Mouse (Mus musculus): ENCODE data around the gene Tulp1. TPM values are rescaled to one million over a fixed set of nuclear protein-coding genes. Genes with fewer than 3 reads are reported as not detected.
"Not testable (repeated sequence)": the region's sequence is repeated elsewhere in the genome, so short reads cannot be mapped to it uniquely, and the experiment has no call there.

The Tulp1 gene
- polyA plus RNA-seq, 1 experiment, result 1.7 TPM

GRCm38 (mm10) chr17:28340578-28340977 lies 24.4 kb downstream of the Tulp1 start:
- no peak for DNase-seq (ENCODE audit: low read depth)

DNA sequence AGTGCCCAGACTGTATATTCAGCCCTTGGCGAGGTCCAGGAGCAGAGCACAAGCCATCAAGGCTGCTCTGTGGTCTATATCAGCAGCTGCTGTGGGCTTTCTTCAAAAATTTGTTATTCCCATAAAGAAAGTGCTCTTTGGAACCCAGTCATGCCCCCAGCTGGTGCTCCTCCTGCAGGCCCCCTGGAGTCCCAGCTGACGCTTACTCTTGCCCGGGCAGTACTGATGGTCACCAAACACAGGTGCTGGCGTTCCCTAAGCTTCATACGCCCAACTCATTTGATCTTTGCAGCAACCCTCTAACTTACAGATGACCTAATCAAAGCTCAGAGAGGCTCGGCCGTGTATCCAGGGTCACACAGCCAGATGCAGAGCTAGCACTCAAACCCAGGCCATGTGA lies 27.5 kb downstream of the Tulp1 start:
- no peak for DNase-seq (ENCODE audit: low read depth)

- DNase-seq (ENCODE audit: low read depth), result no peak
Measured at GRCm38 (mm10) chr17:28335267-28335666, 29.8 kb downstream of the Tulp1 start.

DNA sequence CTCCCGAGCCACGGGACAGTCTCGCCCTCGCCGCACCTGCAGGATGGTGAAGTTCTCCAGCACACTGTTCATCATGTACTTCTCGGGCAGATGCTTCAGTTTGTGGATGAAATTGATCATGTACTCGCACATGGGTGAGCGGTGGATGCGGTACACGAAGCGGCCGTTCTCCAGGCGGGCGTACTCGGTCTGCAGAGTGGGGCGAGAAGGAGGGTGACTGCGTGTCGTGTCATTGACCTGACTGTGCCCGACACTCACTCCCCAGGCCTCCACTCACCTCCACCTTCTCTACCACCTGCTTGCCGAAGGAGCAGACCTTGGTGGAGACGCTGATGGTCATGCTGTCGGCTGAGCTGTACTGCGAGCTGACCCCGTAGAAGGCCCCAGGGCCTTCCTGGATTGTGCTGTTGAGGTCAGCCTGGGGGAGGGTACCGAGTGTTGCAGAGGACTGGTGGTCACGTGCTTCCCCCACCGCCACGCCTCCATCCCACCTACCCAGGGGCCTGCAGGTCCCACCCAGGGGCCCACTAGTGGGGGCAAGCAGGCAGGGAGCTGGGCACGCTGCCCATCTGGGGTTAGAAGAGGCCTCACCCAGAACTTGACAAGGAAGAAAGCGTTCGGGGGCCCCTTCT lies 32.0 kb downstream of the Tulp1 start:
- DNase-seq (ENCODE audit: low read depth), result no peak

GRCm38 (mm10) chr17:28332113-28332914 lies 32.7 kb downstream of the Tulp1 start:
- DNase-seq (ENCODE audit: low read depth), result no peak

DNA sequence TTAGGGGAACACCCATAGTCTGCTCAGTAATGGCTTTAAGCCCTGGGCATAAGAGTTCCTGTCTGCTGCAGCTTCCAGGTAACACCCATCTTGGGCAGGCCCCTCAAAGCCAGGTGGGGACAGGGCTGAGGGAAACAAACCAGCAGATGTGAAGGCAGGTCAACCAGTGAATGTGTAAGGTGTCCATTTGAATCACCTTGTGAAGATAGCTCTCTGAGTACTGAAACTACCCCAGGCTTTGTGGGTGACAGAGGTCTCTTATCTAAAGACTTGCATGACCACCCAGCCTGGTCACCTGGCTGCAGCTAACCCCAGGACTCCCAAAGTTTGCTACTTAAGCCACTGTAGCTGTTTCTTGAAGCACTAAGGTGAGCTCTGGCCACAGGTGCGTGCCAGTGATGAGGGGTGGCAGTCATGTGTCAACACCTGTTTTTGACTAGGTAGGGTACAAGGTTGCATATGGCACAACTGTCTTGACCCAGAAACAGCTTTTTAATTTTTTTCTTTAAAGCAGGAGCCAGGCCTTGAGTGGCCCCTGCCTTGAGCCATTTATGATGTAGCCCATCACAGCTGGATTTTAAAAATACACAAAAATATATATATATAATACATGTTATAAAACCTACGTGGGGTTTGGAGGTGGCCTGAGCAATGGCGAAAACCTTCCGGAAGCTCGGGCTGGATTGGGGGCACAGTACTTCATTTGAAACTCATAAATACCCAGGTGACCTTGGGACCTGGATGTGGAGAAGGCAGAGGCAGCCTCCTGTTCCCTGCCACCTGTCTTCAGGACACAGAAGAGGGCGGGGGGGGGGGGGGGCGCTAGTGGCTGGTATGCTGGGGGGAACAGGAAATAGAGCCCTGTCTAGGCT lies 33.5 kb downstream of the Tulp1 start:
- DNase-seq (ENCODE audit: low read depth), result no peak

DNA sequence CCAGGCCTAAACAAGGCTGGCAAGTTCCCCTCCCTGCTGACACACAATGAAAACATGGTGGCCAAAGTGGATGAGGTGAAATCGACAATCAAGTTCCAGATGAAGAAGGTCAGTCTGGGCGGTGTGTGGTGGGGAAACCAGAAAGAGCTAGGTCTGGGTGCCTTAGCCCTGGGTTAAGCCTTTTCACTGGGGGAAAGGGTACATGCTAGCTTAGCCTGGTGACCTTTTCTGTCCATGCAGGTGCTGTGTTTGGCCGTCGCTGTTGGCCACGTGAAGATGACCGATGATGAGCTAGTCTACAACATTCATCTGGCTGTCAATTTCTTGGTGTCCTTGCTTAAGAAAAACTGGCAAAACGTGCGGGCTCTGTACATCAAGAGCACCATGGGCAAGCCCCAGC lies 34.4 kb downstream of the Tulp1 start:
- not testable (repeated sequence) for DNase-seq (ENCODE audit: low read depth)

GRCm38 (mm10) chr17:28330232-28330546 lies 34.8 kb downstream of the Tulp1 start:
- no peak for DNase-seq (ENCODE audit: low read depth)

DNA sequence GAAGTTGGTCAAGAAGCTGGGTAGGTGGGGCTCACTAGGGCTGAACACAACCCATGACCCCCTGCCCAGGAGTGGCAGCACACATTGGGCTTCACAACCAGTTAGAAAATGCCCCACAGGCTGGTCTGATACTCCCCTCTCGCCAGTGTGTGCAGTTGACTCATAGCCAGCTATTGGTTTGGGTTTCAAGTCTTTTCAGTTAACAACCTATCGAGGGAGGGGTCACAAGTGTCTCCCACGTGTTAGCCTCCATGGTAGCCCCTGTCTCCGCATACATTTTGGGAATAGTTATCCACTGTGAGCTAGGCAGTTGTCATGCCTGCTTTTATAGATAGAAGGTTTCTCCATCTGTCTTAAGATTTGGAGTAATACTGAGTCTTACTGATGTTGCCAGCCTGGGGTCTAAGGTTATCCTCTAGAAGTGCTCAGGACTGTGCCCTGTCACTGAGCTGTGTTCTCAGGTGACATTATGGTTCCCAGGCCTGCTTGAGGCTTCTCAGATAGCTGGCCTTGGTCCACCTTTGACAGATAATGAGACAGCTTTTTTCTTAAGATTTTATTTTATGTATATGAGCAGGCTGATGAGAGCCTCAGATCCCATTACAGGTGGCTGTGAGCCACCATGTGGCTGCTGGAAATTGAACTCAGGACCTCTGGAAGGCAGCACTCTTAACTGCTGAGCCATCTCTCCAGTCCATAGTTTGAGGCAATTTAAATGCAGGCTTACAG lies 35.4 kb downstream of the Tulp1 start:
- DNase-seq (ENCODE audit: low read depth), result no peak

DNA sequence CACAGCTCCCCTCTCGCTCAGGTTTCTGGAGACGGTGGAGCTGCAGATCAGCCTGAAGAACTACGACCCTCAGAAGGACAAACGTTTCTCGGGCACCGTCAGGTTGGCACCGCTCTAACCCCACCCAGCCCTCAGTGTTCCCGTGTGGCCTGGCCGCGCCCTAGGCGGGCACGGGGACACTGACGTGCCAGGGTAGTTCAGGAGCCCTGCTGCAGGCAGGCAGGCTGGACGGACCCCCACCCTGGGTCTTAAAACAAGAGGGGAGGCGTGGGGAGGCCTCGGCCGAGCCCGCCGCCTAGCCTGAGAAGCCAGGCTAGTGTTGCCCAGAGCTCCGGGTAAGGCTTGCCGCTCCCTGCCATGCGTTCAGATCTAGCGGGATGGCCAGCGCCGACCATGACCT lies 36.1 kb downstream of the Tulp1 start:
- DNase-seq (ENCODE audit: low read depth), result no peak

- DNase-seq (ENCODE audit: low read depth), result no peak
Measured at GRCm38 (mm10) chr17:28328366-28328928, 36.6 kb downstream of the Tulp1 start, which contains the start of gene Rpl10a. Gene Rpl10a (plus strand): TSS chr17:28328471.

DNA sequence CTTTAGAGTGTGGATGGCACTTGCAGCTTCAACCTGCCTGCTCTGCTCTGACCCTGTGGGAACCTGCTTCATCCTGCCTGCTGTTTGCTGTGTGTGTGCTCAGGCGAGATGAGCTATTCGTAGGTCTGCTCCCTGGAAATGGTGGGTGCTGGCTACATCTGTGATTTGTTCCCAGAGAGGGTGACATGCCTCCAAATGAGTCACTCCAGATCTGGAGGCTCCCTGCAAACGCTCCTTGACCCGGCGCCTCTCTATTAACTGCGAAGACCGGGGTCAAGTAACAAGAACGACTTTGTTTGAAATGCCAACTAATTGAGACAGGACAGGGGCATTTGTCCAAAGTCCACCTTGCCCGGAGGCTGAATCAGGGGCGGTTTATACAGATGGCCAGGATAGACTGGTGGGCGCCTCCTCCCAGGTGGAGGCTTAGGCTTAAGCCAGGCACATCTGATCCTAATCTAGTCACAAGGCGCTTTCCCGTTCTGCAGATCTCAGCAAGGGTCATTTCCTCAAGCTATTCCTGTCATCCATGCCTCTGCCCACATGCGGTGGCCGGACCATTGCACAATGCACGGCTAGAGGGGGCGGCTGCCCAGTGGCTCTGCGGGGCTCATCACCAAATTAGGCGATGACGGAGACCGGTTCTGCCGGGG lies 37.2 kb downstream of the Tulp1 start:
- DNase-seq (ENCODE audit: low read depth), result peak; percentile 67

DNA sequence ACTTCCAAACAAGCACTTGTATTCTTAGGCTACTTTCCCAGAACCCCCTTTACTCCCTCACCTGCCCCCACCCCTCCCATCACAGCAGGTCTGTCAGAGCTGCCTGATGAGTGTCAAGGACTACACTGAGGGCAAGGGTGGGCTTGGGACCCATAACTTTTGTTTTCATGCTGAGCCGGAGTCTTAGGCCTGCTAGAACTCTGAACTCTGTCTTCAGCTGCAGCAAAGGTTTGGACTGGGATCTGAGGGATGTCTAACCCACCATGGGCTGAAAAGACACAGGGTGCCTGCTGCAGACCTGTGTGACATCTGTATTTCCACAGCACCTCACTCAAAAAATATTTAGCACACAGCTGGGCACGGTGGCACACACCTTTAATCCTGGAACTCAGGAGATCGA lies 38.1 kb downstream of the Tulp1 start:
- no peak for DNase-seq (ENCODE audit: low read depth)

DNA sequence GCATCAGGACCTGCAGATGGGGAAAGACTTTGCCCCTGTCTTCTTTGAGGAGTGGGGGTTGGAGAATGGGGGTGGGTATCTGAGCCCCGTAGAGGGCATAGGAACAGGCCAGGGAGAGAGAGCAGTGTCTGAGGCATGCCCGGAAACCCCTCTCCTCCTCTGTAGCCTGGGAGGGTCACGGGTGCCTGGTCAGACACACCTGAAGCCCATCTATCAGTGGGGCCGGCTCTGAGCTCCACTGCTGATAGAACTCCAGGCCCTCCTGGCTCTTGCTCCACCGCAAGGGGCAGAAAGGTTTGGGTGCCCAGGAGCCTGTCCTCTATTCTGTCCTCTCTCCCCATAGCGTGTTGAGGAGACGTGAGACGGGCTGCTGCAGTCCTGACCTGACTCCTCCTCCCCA lies 39.3 kb downstream of the Tulp1 start:
- no peak for DNase-seq (ENCODE audit: low read depth)

GRCm38 (mm10) chr17:28324416-28324815 lies 40.6 kb downstream of the Tulp1 start:
- not testable (repeated sequence) for DNase-seq (ENCODE audit: low read depth)

DNA sequence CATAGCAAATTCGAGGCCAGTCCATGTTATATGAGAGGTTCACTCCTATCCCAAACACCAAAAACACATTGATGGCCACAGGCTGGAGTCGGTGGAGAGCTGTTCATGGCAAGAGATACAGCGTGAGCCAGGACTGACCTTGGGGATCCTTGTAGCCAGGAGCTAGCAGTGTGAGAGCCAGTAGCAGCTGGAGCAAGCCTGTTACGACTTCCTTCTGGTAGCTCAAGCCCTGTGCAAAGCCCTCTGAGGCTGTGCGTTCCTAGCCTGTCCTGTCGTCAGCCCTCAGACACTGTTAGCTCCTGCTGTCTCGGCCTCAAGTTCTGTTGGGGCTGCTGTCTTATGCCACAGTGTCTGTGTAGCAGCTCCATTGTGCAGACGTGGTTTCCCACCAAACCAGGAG lies 41.2 kb downstream of the Tulp1 start:
- DNase-seq (ENCODE audit: low read depth), result no peak

- no peak for DNase-seq (ENCODE audit: low read depth)
Measured at GRCm38 (mm10) chr17:28321700-28322099, 43.3 kb downstream of the Tulp1 start.

DNA sequence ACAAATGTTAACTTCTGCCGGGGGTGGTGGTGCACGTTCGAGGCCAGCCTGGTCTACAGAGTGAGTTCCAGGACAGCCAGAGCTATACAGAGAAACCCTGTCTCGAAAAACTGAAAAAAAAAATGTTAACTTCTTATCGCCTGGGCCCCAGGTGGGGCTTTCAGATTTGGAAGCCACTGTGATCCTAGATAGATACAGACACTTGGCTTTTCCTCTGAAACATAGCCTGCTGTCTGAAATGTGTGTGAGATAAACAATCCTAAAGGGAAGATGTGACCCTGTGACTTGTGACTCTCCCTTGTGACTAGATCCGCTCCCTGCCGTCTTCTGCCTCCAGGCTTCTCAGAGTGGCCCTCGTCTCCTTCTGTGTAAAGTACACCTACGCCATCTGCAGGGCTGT lies 47.3 kb downstream of the Tulp1 start:
- no peak for DNase-seq (ENCODE audit: low read depth)

DNA sequence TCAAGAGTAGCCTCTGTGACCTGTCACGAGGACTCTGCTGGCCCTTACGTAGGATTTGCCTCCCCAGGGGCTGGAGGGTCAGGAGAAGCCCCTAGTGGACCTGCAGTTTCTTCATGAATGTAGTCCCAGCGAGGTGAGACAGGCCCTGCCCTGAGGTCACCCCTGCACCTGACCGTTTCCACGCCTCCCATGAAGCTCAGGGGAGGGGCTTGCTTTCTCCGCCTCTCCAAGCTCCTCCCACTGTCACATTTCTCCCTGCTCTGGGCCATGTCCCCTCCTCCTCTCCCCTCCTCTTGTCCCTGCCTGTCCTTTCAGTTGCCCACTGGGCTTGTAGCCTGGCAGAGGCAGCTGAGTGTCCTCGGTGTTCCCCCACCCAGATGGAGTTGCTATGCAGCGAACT lies 47.9 kb downstream of the Tulp1 start:
- no peak for DNase-seq (ENCODE audit: low read depth)

GRCm38 (mm10) chr17:28316476-28316875 lies 48.5 kb downstream of the Tulp1 start:
- no peak for DNase-seq (ENCODE audit: low read depth)

GRCm38 (mm10) chr17:28315611-28316160 lies 49.3 kb downstream of the Tulp1 start:
- no peak for DNase-seq (ENCODE audit: low read depth)

Measured in gonadal fat pad, adult 2 months (tissue).